Mouse (Mus musculus): Measurements from ENCODE around the gene Cfap69. TPM values are rescaled to one million over a fixed set of nuclear protein-coding genes. Genes with fewer than 3 reads are reported as not detected.
"Not testable (repeated sequence)": the region's sequence is repeated elsewhere in the genome, so short reads cannot be mapped to it uniquely, and the experiment has no call there.

Cfap69 gene
- polyA plus RNA-seq, 1 experiment from 2014 or later = 0.38 TPM

DNA sequence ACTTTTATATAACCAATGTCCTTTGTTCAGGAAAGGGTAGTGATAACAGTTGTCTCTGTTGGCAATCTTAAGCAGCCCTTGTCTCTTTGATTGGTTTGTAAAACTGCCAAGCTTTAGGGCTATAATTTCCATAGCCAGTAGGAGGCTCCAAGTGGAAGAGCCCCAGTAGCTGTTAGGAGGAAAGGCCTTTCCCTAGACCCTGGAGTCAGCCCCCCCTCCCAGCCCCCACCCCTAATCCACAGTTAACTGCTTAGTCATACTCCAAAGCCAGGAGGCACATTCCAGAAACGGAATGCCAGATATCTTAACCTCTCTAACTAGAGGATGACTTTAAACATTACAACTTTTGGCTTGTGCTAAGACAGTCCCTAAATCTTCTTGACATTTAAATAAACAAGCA lies 22.9 kb upstream of the Cfap69 start:
- H3K4me1 ChIP-seq (replicated peaks; ENCODE audit: control insufficient read depth, insufficient read depth, low read length) = no peaks in the 10 kb centered on the region; the same call in 1 of the 2 replicates
- H3K4me3 ChIP-seq (ENCODE audit: low read depth, low read length) = no peak overlapping the region
- H3K4me2 ChIP-seq (replicated peaks; ENCODE audit: low read depth) = no peak overlapping the region
- H3K27me3 ChIP-seq (replicated peaks; ENCODE audit: control insufficient read depth, insufficient read depth, low read length) = no peaks in the 10 kb centered on the region
- ATAC-seq = no peak
- no peaks in the 10 kb centered on the region for H3K36me3 ChIP-seq (ENCODE audit: control insufficient read depth, insufficient read depth)
- no peaks in the 10 kb centered on the region for H3K9me3 ChIP-seq (ENCODE audit: control insufficient read depth)
- peak; percentile 38; the same call in 1 of the 2 replicates for TF ChIP-seq CTCF (IDR thresholded peaks at IDR 0.05; ENCODE audit: low read depth)
- no peak overlapping the region for H3K9ac ChIP-seq (ENCODE audit: low read depth, low read length)
- WGBS = 22% methylated on average over 1 of the region's 1 CpGs
- no peak overlapping the region for H3K27ac ChIP-seq (ENCODE audit: low read depth, low read length)

DNA sequence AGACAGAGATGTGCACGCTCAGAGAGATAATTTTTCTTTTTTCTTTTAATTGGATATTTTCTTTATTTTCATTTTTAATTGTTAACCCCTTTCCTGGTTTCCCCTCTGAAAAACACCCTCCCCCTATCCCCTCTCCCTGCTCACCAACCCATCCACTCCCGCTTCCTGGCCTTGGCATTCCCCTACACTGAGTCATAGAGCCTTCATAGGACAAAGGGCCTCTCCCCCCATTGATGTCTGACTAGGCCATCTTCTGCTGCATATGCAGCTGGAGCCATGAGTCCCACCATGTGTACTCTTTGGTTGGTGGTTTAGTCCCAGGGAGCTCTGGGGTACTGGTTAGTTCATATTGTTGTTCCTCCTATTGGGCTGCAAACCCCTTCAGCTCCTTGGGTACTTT lies 20.9 kb upstream of the Cfap69 start:
- not testable (repeated sequence) for H3K27ac ChIP-seq (ENCODE audit: low read depth, low read length); H3K27me3 ChIP-seq (replicated peaks; ENCODE audit: control insufficient read depth, insufficient read depth, low read length); H3K4me2 ChIP-seq (replicated peaks; ENCODE audit: low read depth); H3K4me1 ChIP-seq (replicated peaks; ENCODE audit: control insufficient read depth, insufficient read depth, low read length); ATAC-seq; H3K4me3 ChIP-seq (ENCODE audit: low read depth, low read length); H3K9ac ChIP-seq (ENCODE audit: low read depth, low read length); H3K36me3 ChIP-seq (ENCODE audit: control insufficient read depth, insufficient read depth); H3K9me3 ChIP-seq (ENCODE audit: control insufficient read depth)
- WGBS = 83% methylated on average over 2 of the region's 2 CpGs

DNA sequence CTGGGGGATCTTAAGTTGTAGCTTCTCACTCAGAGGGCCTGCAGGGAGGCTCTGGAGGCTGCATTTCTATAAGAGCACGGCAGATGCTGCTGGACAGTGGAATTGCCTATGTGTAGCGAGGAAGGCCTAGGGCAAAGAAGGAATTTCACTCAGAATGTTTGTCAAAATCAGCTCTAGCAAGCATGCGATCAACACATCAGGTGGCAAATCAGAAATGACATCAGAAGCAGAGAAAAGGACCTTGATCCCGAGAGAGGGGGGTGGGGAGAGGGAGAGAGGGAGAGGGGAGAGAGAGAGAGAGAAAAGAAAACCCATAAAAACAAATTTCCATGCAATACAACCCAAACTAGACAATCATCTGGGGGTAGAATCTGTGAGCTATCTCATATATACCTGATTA lies 19.3 kb upstream of the Cfap69 start:
- H3K4me1 ChIP-seq (replicated peaks; ENCODE audit: control insufficient read depth, insufficient read depth, low read length) = no peaks in the 10 kb centered on the region
- no peak overlapping the region for H3K4me2 ChIP-seq (replicated peaks; ENCODE audit: low read depth)
- H3K9me3 ChIP-seq (ENCODE audit: control insufficient read depth) = no peaks in the 10 kb centered on the region
- no peak overlapping the region for H3K4me3 ChIP-seq (ENCODE audit: low read depth, low read length)
- no peaks in the 10 kb centered on the region for H3K27me3 ChIP-seq (replicated peaks; ENCODE audit: control insufficient read depth, insufficient read depth, low read length)
- ATAC-seq = no peak
- H3K27ac ChIP-seq (ENCODE audit: low read depth, low read length) = no peak overlapping the region
- TF ChIP-seq CTCF (IDR thresholded peaks at IDR 0.05; ENCODE audit: low read depth) = no peak
- no peak overlapping the region for H3K9ac ChIP-seq (ENCODE audit: low read depth, low read length)
- whole genome bisulfite sequencing = 78% methylated on average over 4 of the region's 4 CpGs
- no peaks in the 10 kb centered on the region for H3K36me3 ChIP-seq (ENCODE audit: control insufficient read depth, insufficient read depth)

DNA sequence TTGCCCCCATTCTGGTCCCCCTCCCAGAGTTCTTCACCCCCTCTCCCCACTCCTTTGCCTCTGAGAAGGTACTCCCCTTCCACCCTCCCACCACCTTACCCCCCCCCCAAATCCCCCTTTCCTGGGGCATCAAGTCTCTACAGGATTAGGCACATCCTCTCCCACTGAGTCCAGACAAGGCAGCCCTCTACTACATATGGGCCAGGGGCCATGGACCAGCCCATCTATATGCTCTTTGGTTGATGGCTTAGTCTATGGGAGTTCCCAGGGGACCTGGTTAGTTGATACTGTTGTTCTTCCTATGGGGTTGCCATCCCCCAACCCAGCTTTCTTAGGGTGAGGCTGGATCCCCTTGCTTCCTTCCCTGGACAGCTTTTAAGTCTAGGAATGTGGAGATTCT lies 15.4 kb upstream of the Cfap69 start:
- Histone ChIP-seq H3K27me3 (replicated peaks; ENCODE audit: control insufficient read depth, insufficient read depth, low read length) (no peaks in the 10 kb centered on the region), H3K4me1 (replicated peaks; ENCODE audit: control insufficient read depth, insufficient read depth, low read length) (no peaks in the 10 kb centered on the region), H3K4me2 (replicated peaks; ENCODE audit: low read depth) (no peak overlapping the region), H3K4me3 (ENCODE audit: low read depth, low read length) (no peak overlapping the region), H3K27ac (ENCODE audit: low read depth, low read length) (no peak overlapping the region), H3K36me3 (ENCODE audit: control insufficient read depth, insufficient read depth) (0 out of 2 replicates have a peak, but pooled peaks cover 6% of the 10 kb centered on the region), H3K9ac (ENCODE audit: low read depth, low read length) (no peak overlapping the region), H3K9me3 (ENCODE audit: control insufficient read depth) (no peaks in the 10 kb centered on the region)
- no peak for TF ChIP-seq CTCF (IDR thresholded peaks at IDR 0.05; ENCODE audit: low read depth)
- ATAC-seq = no peak

DNA sequence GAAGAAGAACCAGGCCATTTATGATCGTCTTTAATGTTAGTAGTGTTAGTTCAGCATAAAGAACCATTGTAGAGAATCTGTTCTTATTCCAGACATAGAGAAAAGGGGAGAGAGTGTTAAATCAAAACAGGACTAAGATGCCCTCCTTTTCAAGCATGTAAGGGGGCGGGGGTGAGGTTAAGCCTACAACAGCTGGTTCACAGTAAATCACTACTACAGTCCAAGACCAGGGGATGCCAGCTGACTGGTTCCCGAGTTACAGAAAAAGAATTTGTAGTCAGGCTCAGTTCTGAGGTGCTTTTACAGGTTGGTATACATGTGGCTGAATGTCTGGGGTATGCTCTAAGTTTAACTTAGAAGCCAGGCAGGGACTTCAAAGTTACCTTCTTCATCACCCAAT lies 12.0 kb upstream of the Cfap69 start:
- H3K4me1 ChIP-seq (replicated peaks; ENCODE audit: control insufficient read depth, insufficient read depth, low read length) = no peaks in the 10 kb centered on the region
- H3K27ac ChIP-seq (ENCODE audit: low read depth, low read length) = no peak overlapping the region
- no peaks in the 10 kb centered on the region for H3K9me3 ChIP-seq (ENCODE audit: control insufficient read depth)
- 89% methylated on average over 3 of the region's 3 CpGs for WGBS
- H3K27me3 ChIP-seq (replicated peaks; ENCODE audit: control insufficient read depth, insufficient read depth, low read length) = no peaks in the 10 kb centered on the region
- TF ChIP-seq CTCF (IDR thresholded peaks at IDR 0.05; ENCODE audit: low read depth) = no peak
- H3K4me2 ChIP-seq (replicated peaks; ENCODE audit: low read depth) = no peak overlapping the region
- H3K4me3 ChIP-seq (ENCODE audit: low read depth, low read length) = no peak overlapping the region
- H3K36me3 ChIP-seq (ENCODE audit: control insufficient read depth, insufficient read depth) = 0 out of 2 replicates have a peak, but pooled peaks cover 6% of the 10 kb centered on the region
- no peak for ATAC-seq
- no peak overlapping the region for H3K9ac ChIP-seq (ENCODE audit: low read depth, low read length)

DNA sequence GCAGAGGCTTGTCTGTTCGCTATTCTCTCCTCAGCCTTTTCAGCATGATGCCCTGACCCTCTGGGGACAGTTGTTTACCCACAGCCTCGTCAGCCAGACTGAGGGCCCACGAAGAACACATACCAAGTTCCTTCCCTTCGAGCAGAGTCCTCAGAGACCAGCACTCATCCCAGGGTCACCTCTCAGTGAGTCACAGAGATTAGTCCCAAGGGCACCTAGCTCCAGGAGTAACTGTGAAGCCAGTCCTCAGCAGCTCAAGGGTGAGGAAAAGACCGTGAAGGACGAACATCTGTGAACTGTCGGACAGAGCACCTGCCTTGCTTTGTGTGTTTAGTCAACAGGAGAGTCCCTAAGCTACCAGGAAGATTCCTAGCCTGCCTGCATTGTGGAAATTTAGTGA lies 4.9 kb upstream of the Cfap69 start:
- H3K36me3 ChIP-seq (ENCODE audit: control insufficient read depth, insufficient read depth) = no peaks in the 10 kb centered on the region
- no peak for ATAC-seq
- H3K4me3 ChIP-seq (ENCODE audit: low read depth, low read length) = no peak overlapping the region
- H3K27me3 ChIP-seq (replicated peaks; ENCODE audit: control insufficient read depth, insufficient read depth, low read length) = no peaks in the 10 kb centered on the region
- H3K4me2 ChIP-seq (replicated peaks; ENCODE audit: low read depth) = no peak overlapping the region
- H3K4me1 ChIP-seq (replicated peaks; ENCODE audit: control insufficient read depth, insufficient read depth, low read length) = no peaks in the 10 kb centered on the region
- H3K27ac ChIP-seq (ENCODE audit: low read depth, low read length) = no peak overlapping the region
- WGBS = 59% methylated on average over 7 of the region's 7 CpGs
- no peak for TF ChIP-seq CTCF (IDR thresholded peaks at IDR 0.05; ENCODE audit: low read depth)
- H3K9me3 ChIP-seq (ENCODE audit: control insufficient read depth) = no peaks in the 10 kb centered on the region
- H3K9ac ChIP-seq (ENCODE audit: low read depth, low read length) = no peak overlapping the region

DNA sequence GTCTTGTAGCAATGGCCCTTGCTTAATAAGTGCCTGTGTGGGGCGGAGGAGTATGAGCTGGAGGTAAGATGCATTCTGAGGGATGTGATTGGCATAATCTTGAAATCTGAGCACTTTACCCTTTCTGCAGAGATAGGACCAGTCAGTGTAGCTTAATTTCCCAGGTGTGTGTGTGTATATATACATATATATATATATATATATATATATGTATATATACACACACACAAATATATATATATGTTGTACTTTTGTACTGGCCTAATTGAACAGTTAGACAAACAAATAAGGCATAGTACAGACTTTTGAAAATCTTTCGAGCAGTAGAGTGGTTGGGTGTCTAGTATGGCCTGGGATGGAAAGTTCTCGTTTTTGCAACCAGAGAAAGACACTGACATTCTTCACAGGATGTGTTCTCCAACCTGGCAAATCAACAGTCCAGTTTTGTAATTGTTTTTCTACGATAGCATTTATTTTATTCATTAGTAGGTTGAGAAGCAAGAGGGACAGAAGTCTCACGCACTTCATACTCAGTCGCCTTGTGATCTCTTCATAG lies 410 bp upstream of the Cfap69 start:
- TF ChIP-seq CTCF (IDR thresholded peaks at IDR 0.05; ENCODE audit: low read depth) = no peak
- ATAC-seq = no peak
- Histone ChIP-seq H3K4me2 (replicated peaks; ENCODE audit: low read depth) (peak overlapping the region; percentile 99), H3K27ac (ENCODE audit: low read depth, low read length) (no peak overlapping the region), H3K9me3 (ENCODE audit: control insufficient read depth) (no peaks in the 10 kb centered on the region), H3K9ac (ENCODE audit: low read depth, low read length) (no peak overlapping the region; the same call in 1 of the 2 replicates), H3K36me3 (ENCODE audit: control insufficient read depth, insufficient read depth) (no peaks in the 10 kb centered on the region), H3K4me1 (replicated peaks; ENCODE audit: control insufficient read depth, insufficient read depth, low read length) (0 out of 2 replicates have a peak, but pooled peaks cover 3% of the 10 kb centered on the region), H3K27me3 (replicated peaks; ENCODE audit: control insufficient read depth, insufficient read depth, low read length) (no peaks in the 10 kb centered on the region), H3K4me3 (ENCODE audit: low read depth, low read length) (peak overlapping the region; percentile 48)
- WGBS = 56% methylated on average over 6 of the region's 6 CpGs
